ENCODE assay signal across 10 mouse cellular contexts in the genomic region with DNA sequence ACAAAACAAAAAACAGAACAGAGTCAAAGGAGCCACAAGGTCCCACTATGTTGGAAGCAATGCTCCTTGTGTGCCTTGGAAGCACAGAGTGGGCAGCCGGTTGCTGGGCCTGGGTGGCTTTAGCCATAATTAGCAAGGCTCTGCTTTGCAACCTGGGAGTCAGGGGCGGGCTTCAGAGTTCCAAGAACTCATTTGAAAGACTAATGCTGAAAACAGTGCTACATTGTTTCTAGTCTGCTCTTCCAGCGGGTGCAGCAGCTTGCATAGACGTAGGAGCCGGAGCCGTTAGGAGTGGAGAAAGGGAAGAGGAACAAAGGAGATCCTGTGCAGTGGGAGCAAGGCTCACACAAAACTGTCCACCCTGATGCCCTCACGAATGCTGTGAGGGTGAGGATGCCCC. TPM values are rescaled to one million over a fixed set of nuclear protein-coding genes. Genes with fewer than 3 reads are reported as not detected.
DNase-seq lines count a peak whose midpoint lies in the region; ATAC-seq and TF ChIP-seq lines count a peak whose summit lies in the region.
"Had no signal": no experiment of that assay in that cellular context is flagged by ENCODE, and none has a peak within 500 bp of the region (broad histone marks: within the 10 kb centered on the region; RNA-seq: fewer than 3 reads in every experiment).

No protein-coding gene starts in this region.

- H3K27ac ChIP-seq in lung, embryonic 14.5 days (ENCODE audit: low read depth) = no peak overlapping the region
- peak overlapping the region; percentile 67 for H3K27ac ChIP-seq in hindbrain, postnatal 0 days
- H3K27ac ChIP-seq in kidney, adult 2 months (ENCODE audit: insufficient read depth, low read depth, low read length) = no peak overlapping the region

- no peaks in the 10 kb centered on the region for H3K27me3 ChIP-seq in lung, embryonic 14.5 days (ENCODE audit: insufficient read depth, low read length)
- no peaks in the 10 kb centered on the region for H3K27me3 ChIP-seq in hindbrain, postnatal 0 days (ENCODE audit: insufficient read depth, low read length)
- no peaks in the 10 kb centered on the region for H3K27me3 ChIP-seq in kidney, adult 2 months (replicated peaks; ENCODE audit: control insufficient read depth, insufficient read depth, low read length)

- H3K36me3 ChIP-seq in lung, embryonic 14.5 days (ENCODE audit: insufficient read depth) = no peaks in the 10 kb centered on the region
- H3K36me3 ChIP-seq in hindbrain, postnatal 0 days (ENCODE audit: insufficient read depth, low read length) = no peaks in the 10 kb centered on the region
- no peaks in the 10 kb centered on the region for H3K36me3 ChIP-seq in kidney, adult 2 months (ENCODE audit: control insufficient read depth, insufficient read depth, low read length)

- no peak for TF ChIP-seq CTCF in lung, embryonic 14.5 days (IDR thresholded peaks at IDR 0.05; ENCODE audit: low read depth)
- no peak for TF ChIP-seq CTCF in hindbrain, postnatal 0 days (IDR thresholded peaks at IDR 0.05; ENCODE audit: low read depth)
- TF ChIP-seq CTCF in kidney, adult 2 months (conservative IDR thresholded peaks at IDR 0.05; ENCODE audit: insufficient read depth, insufficient read length, low read depth, low read length) = no peak

- TF ChIP-seq POLR2A in kidney, adult 2 months (IDR thresholded peaks at IDR 0.05; ENCODE audit: low read depth, low read length) = no peak

- ATAC-seq in lung, embryonic 14.5 days (ENCODE audit: insufficient read depth) = peak; percentile 24; the same call in 1 of the 2 replicates
- ATAC-seq in hindbrain, postnatal 0 days = peak; percentile 70
- ATAC-seq: activated CD4-positive, CD25-positive, alpha-beta regulatory T cell, adult 4 months had no signal

- no peak overlapping the region for H3K4me3 ChIP-seq in lung, embryonic 14.5 days (ENCODE audit: low read depth, low read length)
- no peak overlapping the region for H3K4me3 ChIP-seq in hindbrain, postnatal 0 days (ENCODE audit: low read length)
- no peak overlapping the region for H3K4me3 ChIP-seq in kidney, adult 2 months (ENCODE audit: insufficient read depth, low read depth, low read length)

- peaks cover 3% of the 10 kb centered on the region; the same call in 1 of the 2 replicates for H3K4me1 ChIP-seq in lung, embryonic 14.5 days (ENCODE audit: insufficient read depth)
- H3K4me1 ChIP-seq in hindbrain, postnatal 0 days (ENCODE audit: insufficient read depth, low read length) = peaks cover 8% of the 10 kb centered on the region
- peaks cover 4% of the 10 kb centered on the region; the same call in 1 of the 2 replicates for H3K4me1 ChIP-seq in kidney, adult 2 months (ENCODE audit: control insufficient read depth, insufficient read depth, low read length)

- no peak overlapping the region for H3K4me2 ChIP-seq in lung, embryonic 14.5 days
- no peak overlapping the region for H3K4me2 ChIP-seq in hindbrain, postnatal 0 days (ENCODE audit: low read depth, low read length)

- no peaks in the 10 kb centered on the region for H3K9me3 ChIP-seq in lung, embryonic 14.5 days (ENCODE audit: low read depth, low read length)
- H3K9me3 ChIP-seq in hindbrain, postnatal 0 days (ENCODE audit: low read length) = no peaks in the 10 kb centered on the region

- DNase-seq in embryo, embryonic 11 days = peak; percentile 29
- DNase-seq in embryo, embryonic 9.5 days (ENCODE audit: extremely low spot score) = no peak
- DNase-seq in lung, embryonic 14.5 days = no peak
- no peak for DNase-seq in lung, postnatal 4 days
- peak; percentile 48 for DNase-seq in hindbrain, postnatal 0 days (ENCODE audit: low spot score)
- DNase-seq in telencephalon, adult 2 months (ENCODE audit: low read depth, low spot score) = peak; percentile 27
- DNase-seq in kidney, adult 2 months = no peak
- DNase-seq in lung, postnatal 25 days (ENCODE audit: low spot score) = no peak
- DNase-seq: thymus, postnatal 25 days had no signal

- H3K9ac ChIP-seq in lung, embryonic 14.5 days = no peak overlapping the region
- H3K9ac ChIP-seq in hindbrain, postnatal 0 days (replicated peaks; ENCODE audit: low read length) = no peak overlapping the region

- WGBS in lung, embryonic 14.5 days = 55% methylated on average over 7 of the region's 7 CpGs
- WGBS in hindbrain, postnatal 0 days = 20% methylated on average over 7 of the region's 7 CpGs
- 70% methylated on average over 7 of the region's 7 CpGs for WGBS in kidney, adult 2 months

RNA-seq across cellular contexts. Expression of a gene that starts 19.0 kb away (rescaled TPM):
- polyA plus RNA-seq in lung, embryonic 14.5 days (2014; fragmentation: Nextera tagmentation; extraction: Ambion mirVana) = 0.12 and 0.24 TPM in 2 replicates
- 13.7 and 22.2 TPM in 2 replicates for total RNA-seq in hindbrain, postnatal 0 days (2014; rRNA removed)
- polyA plus RNA-seq in hindbrain, postnatal 0 days (2015; fragmentation: Nextera tagmentation; extraction: Ambion mirVana) = 14.2 and 14.6 TPM in 2 replicates
- polyA plus RNA-seq in kidney, adult 2 months (2012; rRNA removed) = 5.2 and 5.6 TPM in 2 replicates

RNA-seq across cellular contexts. Expression of a gene that starts 37.0 kb away (rescaled TPM):
- 0.74 and 1.1 TPM in 2 replicates for polyA plus RNA-seq in lung, embryonic 14.5 days (2014; fragmentation: Nextera tagmentation; extraction: Ambion mirVana)
- total RNA-seq in hindbrain, postnatal 0 days (2014; rRNA removed) = 0.68 and 1.5 TPM in 2 replicates
- 2.9 and 3.2 TPM in 2 replicates for polyA plus RNA-seq in hindbrain, postnatal 0 days (2015; fragmentation: Nextera tagmentation; extraction: Ambion mirVana)
- polyA plus RNA-seq in kidney, adult 2 months (2012; rRNA removed) = 0.39 and 0.49 TPM in 2 replicates
- polyA plus RNA-seq: activated CD4-positive, CD25-positive, alpha-beta regulatory T cell, adult 4 months had no signal

Comparison
In these comparisons a context has a peak if more than half of its experiments do, and no peak if none do; other contexts are left out.
1. DNase-seq: peak in embryo, embryonic 11 days (single experiment), hindbrain, postnatal 0 days (single experiment) and telencephalon, adult 2 months (single experiment); none in embryo, embryonic 9.5 days (single experiment), lung, embryonic 14.5 days (single experiment), lung, postnatal 4 days (0 of 2), kidney, adult 2 months (single experiment) and lung, postnatal 25 days (single experiment).